Mouse (Mus musculus) heart, postnatal 14 days (tissue): Measurements from ENCODE around the gene Cyb561. TPM values are rescaled to one million over a fixed set of nuclear protein-coding genes. Genes with fewer than 3 reads are reported as not detected.

Source experiments
- DNase-seq, 2 experiments: peaks; one replicate each; pipeline ENCODE4 v3.0.0; 2021 to 2022
- intact Hi-C: fragments of 180-260 bp; cut with DNase I; formaldehyde crosslinking; loops from one replicate; pipeline ENCODE4 v1.15.1; 2025
- long read RNA-seq, 2 experiments: library from polyadenylated mRNA; stranded (forward); transcript quantifications; one replicate each; pipeline ENCODE4 v2.0.0; 2021
- total RNA-seq, 2 experiments: library from RNA; stranded (reverse); gene quantifications; 2 replicates each; pipeline ENCODE4 v1.2.3; 2021

Cyb561 gene
- 10 to 100 TPM; 14.2 to 14.8 TPM for total RNA-seq
- long read RNA-seq, experiment 1, transcript Cyb561-201 (6 exons, 2,741 nt), result major isoform, 17 of 40 reads
- long read RNA-seq, experiment 1, partial matches to known transcripts, result 3 of 40 reads
- long read RNA-seq, experiment 1, other reads (novel, unspliced or antisense), result 18 of 40 reads
- long read RNA-seq, experiment 2, transcript Cyb561-201 (6 exons, 2,741 nt), result major isoform, 20 of 27 reads
- long read RNA-seq, experiment 2, partial matches to known transcripts, result 0 of 27 reads
- long read RNA-seq, experiment 2, other reads (novel, unspliced or antisense), result 6 of 27 reads

DNA sequence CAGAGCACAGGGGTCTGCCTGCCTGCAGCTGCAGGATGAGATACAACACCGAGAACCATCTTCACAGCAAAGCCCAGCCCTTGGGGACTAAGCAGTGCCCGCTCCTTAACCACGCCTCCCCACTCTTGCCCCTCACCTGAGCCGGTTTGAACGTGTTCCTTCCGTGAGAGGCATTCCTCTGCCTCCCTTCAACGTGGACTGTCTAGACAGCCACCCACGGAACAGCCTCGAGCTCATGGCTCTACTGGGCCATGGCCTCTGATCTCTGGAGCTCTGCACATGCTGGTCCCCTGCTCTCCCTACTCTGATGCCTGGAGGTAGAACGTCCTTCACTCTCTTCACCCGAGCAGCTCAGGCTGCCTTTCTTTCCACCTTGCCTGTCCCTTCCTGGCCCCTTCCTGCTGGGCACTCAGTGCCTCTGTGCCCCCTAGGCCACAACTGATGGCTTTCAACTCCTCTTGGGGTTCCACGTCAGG, at the start of gene Cyb561:
TSS of gene Cyb561 (minus strand) at position 426 of the 476 bp plus-strand sequence.
- no peak for DNase-seq
- intact Hi-C loops, result no loop called here

DNA sequence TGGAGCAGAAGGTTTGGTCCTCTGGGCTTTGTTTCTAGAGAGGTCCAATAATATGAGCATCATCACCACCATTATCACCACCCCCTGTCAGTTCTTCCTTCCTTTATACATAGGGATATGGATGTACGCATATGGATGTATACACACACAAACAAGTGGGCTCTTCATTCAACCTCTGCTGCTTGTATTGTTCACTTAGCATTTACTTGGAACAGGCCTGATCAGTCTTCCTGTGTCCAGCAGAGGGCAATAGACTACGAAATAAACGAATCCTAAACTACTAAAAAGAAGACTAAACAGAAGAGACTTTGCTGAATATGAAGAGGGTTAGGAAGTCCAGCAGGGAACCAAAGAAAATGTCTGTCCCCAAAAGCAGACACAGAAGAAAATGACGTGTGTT, 48.6 kb upstream of the Cyb561 start:
- peak in 1 of 2 experiments; percentile 25 for DNase-seq
- intact Hi-C loops, result loop anchor here (5.0 kb wide), 1 partner anchor 76 kb away; no protein-coding TSS in a partner anchor

DNA sequence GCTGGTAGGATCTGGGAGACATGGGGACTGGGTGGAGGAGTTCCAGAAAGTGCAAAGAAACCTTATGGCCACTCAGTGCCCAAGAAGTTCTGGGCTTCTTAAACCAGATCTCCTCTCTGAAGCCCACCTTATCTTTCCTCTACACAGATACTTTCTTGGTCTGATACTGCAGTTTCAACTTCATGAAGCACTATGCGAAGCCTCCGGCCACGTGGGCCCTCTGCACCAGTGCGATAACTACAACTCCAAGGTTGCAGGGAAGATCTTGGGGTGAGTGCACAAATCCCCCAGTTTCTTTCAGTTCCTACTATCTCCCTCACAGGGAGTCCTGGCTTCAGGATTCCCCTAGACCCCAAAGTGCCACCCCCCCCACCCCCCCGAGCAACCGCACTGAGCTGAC, 46.9 kb upstream of the Cyb561 start:
- intact Hi-C loops, result loop anchor here (5.0 kb wide), 1 partner anchor 77 kb away; no protein-coding TSS in a partner anchor
- no peak for DNase-seq

DNA sequence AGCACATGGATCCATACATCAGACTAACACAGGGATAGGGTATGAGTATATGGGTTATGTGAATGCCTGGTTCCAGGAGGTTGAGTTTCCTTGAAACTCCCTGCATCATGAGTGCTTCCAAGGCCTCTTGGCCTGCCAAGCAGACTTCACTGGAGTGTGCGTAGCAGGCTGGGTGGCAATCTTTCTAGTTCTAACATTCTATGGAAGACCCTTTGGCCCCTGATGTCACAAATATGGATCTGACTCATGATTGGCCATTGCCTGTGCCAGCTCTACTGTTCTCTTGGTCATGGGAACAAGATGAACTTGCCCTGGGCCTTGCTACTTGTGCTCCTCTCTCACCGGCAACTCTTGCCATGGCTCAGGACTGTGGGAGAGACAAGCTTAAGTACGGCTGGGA, 41.2 kb upstream of the Cyb561 start, which contains the start of gene Ace3:
TSS of gene Ace3 (plus strand) at position 301 of the 400 bp plus-strand sequence.
- DNase-seq, result no peak
- intact Hi-C loops, result no loop called here

DNA sequence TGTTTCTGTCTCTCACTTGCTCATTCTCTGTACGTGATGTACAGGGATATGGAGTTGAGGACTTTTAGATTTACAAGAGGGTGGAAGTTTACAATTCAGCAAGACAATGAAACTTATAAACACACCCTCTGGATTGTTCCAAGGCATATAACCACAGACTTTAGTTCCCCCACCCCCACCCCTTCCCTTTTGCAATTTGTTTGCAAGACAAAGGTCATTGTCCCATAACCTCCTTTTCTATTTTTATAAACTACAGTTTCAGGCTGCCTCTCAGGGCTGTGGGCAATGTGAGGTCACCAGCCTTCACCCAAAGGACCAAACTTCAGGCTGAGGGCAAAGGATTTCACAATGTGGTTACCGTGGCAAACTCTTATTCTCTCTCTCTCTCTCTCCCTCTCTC, 37.1 kb upstream of the Cyb561 start:
- intact Hi-C loops, result no loop called here
- DNase-seq, result no peak

DNA sequence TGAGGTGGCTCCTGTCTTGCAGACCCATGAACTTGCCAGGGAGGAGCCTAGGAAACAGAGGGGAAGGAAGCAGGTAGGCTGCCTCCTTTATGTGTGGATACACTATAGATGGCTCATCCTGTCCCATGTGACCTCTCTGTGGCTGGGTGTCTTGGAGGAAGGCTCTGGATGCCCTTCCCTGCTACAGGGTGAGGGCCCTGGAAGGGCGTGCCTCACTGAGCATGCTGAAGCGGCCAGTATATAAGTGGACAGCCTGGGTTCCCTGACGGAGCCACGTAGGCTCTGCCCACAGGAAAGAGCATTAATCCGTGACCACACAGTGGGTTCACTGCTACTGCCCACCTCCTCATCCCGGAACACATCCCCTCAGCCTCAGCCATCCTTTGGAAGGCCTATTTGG, 36.3 kb upstream of the Cyb561 start:
- DNase-seq, result no peak
- intact Hi-C loops, result no loop called here

DNA sequence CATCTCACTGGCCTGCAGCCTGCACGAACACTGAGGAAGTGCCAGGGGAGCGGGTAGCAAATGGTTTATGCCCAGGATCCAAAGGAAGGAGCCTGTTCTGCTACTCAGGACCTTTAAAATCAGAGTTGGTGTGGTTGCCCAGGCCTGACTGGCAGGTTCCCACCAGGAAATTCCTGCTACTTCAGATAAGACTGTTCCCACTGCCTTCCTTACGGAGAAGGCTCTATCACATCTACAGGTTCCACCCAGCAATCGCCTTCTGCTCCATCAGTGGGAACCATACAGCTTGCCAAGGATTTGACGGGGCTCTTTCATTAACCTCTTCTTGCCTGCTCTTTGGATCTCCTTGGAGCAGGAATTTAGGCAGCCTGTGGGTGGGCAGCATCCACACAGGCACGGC, 34.3 kb upstream of the Cyb561 start:
- no peak for DNase-seq
- intact Hi-C loops, result no loop called here

DNA sequence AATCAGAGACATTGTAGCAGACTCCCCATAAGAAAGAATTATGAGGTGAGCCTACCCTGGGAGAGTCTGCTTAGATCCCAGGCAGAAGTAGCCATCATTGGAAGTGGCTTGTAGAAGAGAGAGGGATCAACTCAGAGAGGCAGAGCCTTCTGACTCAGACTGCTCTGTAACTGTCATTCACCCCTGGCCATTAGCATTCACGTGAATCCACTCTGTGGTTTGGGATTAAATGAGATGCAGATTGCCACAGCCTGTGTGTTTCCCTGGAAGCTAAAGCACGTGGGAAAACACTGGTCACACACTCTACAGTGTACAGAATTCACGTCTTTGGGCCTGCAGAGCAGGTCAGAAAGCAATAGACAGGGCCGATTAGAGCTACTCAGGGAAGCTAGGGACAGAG, 31.3 kb upstream of the Cyb561 start:
- intact Hi-C loops, result no loop called here
- DNase-seq, result no peak

DNA sequence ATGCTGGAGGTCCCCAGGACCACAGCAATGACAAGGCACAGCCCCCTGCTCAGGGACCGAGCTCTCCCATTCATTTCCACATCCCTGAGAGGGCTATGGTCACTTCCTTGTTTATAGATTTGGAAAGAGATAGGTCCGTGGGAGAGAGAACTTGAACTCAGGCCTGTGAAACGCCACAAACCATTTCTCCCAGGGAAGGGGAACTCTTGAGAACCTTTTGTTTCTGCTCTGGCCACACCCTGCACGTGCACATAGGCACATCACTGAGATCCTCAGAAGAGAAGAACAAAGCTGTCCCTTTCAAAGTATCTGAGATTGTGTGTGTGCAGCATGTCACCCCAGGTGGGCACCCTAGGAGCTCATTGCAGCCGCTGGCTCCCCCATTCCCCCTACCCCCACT, 25.5 kb upstream of the Cyb561 start:
- no peak for DNase-seq
- intact Hi-C loops, result no loop called here

DNA sequence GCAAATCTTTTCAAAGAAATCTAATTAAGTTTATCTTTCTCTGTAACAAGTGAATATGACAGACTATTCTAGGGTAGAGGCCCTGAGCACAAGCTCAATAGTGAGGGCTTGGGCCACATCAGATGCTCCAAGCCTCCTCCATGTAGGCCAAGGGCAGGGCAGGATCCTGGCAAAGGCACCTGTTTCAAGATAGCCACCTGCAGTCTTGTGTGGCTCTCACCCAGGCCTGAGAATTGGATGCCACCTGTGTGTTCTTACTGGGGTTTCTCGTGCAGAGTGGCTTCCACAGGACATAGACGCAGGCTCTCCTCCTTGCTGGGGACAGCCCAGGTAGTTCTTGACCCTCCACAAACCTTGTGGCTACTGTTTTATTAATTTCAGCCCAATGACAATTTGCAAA, 25.1 kb upstream of the Cyb561 start:
- intact Hi-C loops, result no loop called here
- no peak for DNase-seq

DNA sequence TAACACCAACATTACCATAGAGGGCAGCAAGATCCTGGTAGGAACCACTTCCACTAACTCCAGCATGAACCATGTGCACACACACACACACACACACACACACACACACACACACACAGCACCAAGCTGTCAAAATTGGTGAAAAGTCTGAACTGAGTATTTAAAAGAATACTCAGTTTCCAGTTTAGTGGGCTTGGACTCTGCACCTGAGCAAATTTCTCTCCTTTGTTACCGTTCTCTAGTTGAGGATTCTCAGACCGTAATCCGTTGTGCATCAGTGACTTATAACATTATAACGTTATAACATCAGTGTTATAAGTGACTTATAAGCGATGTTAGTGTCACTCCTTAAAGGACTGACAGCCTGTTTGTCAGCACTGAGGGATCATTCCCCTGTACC, 22.5 kb upstream of the Cyb561 start:
- no peak for DNase-seq

DNA sequence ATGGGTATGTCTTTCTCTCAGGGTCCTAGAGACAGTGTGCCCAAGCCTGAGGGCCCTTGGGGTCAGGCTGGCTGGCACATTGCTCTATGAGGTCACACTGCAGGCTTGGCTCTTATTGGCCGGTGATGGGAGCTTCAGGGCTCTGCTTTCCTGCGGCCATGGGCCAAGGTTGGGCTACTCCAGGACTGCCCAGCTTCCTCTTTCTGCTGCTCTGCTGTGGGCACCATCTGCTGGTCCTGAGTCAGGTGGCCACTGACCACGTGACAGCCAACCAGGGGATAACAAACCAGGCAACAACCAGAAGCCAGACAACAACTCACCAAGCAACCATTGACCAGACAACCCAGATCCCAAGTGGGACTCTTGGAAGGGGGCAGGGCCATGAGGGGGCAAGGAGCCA, 21.9 kb upstream of the Cyb561 start:
- DNase-seq, result no peak
- intact Hi-C loops, result no loop called here

More for the DNA sequence above, 22.5 kb upstream of the Cyb561 start:
- intact Hi-C loops, result no loop called here

DNA sequence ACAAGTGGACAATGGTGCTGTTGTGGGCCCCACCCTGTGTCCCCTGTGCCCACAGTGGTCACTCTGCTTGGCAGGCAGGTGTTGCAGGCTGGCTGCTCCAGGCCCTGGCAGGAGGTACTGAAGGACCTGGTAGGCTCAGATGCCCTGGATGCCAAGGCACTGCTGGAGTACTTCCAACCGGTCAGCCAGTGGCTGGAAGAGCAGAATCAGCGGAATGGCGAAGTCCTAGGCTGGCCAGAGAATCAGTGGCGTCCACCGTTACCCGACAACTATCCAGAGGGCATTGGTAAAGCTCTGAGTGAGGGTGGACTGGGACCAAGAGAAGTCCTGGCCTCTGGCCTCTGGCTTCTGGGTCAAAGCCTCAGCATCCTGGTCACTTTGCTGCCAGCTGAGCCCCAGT, 21.5 kb upstream of the Cyb561 start:
- intact Hi-C loops, result no loop called here

DNA sequence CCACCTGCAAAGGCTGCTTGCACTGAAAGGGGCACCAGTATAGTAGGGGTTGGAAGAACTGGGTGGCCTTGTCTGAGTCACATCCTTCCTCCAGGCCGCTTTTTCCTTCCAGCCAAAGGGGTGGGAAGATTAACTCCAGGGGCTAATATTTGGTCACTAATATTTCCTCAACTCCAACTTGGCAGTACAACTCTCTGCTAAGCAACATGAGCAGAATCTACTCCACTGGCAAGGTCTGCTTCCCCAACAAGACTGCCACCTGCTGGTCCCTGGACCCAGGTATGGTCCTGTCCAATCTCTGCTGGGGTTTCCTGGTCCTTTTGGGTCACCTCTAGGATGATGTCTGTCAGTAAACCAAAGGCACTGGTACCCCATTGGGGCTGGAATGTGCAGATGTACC, 16.4 kb upstream of the Cyb561 start:
- peak; percentile 73 to 75 for DNase-seq
- intact Hi-C loops, result loop anchor here (1.0 to 2.0 kb wide), 2 partner anchors 25 to 42 kb away; no protein-coding TSS in a partner anchor

More for the DNA sequence above, 21.5 kb upstream of the Cyb561 start:
- no peak for DNase-seq

DNA sequence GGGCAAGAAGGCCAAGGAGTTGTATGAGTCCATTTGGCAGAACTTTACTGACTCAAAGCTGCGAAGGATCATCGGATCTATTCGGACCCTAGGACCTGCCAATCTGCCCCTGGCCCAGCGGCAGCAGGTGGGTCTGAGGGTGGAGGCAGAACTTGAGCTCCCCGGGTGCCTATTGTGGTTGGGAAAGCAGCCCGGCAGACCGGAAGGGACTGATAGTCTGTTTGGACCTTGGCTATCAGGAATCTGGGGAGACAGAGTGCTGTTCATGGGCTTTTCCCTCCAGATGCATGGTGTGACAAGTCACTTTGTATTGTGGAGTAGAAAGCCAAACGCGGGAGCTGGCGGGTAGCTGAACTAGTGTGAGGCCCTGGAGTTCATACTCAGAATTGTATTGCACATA, 15.8 kb upstream of the Cyb561 start:
- DNase-seq, result no peak
- intact Hi-C loops, result loop anchor here (1.0 to 2.0 kb wide), 2 partner anchors 24 to 42 kb away; no protein-coding TSS in a partner anchor

DNA sequence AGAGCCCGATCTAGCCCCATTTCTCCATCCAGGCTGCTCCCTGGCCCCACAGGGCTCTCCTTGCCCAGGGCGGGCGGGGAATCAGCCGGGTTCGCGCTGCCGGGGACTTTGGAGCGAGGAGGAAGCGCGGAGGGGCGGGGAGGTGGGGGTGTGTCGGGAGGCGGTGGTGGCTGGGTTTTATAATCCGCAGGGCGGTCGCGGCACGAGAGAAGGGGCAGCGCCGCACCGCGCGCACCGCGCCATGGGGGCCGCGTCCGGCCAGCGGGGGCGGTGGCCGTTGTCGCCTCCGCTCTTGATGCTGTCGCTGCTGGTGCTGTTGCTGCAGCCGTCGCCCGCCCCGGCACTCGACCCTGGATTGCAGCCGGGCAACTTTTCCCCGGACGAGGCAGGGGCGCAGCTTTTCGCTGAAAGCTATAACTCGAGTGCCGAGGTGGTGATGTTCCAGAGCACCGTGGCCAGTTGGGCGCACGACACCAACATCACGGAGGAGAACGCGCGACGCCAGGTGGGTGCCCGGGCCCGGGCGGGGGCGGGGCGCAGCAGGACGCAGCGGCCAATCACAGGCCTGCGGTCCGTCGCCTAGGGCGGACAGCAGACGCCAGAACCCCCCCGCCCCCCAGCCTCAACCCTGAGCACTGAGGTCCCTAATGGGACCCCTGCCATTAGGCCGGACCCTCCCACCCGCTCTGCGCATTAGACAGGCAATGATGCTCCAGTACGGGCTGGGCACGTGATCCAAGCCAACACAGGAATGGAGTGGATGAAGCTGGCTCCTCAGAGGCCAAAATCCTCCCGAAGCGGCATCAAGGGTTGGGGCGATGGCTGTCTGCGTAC, 14.8 kb upstream of the Cyb561 start, which contains the start of gene Ace:
TSS of gene Ace (plus strand) at position 205 of the 834 bp plus-strand sequence.
- peak; percentile 52 to 63 for DNase-seq
- intact Hi-C loops, result loop anchor here (2.0 kb wide), 1 partner anchor 23 kb away; no protein-coding TSS in a partner anchor

DNA sequence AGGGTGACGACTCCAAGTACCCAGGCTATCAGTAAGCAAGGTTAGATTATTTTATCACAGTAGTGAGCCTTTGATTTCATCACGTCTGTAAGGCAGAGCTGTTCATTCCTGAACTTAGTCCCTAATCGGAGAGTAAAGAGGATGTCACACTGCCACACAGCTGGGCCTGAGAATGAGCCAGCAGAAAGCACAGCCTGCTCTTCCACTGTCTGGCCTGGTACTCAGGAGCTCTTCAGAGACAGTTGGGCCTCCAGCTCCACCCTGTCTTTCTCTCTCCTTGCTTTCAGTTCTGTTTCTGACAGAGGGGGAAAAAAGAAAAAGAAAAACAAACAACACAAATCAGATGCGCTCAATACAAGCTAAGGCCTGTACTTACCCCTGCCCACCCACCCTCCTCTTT, 13.2 kb upstream of the Cyb561 start:
- DNase-seq, result no peak
- intact Hi-C loops, result no loop called here

DNA sequence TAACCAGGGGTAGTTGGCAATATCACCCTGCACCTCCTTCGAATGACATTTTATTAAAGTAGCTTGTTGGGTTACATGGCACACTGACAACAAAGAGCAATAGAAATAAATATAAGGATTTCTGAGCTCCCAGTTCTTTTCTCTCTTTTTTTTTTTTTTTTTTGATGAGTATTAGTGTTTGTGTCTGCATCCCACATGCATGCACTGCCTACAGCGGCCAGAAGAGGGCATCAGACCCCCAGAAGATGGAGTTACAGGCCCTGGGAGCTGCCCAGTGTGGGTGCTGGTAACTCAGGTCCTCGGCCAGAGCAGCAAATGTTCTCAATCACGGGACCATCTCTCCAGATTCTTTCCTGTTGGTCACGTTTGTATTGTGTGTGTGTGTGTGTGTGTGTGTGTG, 11.6 kb upstream of the Cyb561 start:
- intact Hi-C loops, result no loop called here
- no peak for DNase-seq

DNA sequence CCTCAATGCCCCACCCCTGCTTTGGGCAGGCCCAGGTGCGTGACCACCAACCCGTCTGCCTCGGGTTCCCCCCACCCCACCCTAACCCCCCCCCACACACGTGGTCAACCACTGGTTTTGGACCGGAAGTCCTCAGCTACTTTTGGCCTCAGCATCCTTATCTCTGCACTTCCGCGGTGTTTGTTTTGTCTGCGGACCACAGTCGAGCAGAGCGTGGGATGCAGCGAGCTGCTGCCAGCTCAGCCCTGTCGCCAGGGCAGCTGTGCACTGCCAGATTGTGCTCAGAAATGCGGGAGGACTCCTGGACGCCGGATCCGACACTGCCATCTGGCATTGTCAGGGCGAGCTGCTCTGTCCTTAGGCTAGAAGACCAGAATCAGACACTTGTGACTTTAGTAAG, 6.2 kb upstream of the Cyb561 start:
- intact Hi-C loops, result no loop called here
- DNase-seq, result peak; percentile 50 to 62

DNA sequence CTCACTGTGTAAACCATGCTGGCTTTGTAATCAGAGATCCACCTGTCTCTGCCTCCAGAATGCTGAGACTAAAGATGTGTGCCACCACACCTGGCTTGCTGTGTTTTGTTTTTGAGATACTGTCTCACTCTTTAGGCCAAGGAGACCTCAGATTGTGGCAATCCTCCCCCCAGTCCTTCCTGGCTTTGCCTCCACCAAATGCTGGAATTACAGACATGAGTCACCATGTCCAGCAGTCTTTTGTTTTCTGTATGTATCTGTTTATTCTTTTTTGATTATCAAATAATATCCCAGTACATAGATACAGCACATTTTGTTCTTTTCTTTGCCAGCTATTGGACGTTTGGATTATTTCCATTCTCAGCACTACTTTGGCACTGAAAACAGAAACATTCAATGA, 5.4 kb upstream of the Cyb561 start:
- DNase-seq, result no peak
- intact Hi-C loops, result no loop called here

DNA sequence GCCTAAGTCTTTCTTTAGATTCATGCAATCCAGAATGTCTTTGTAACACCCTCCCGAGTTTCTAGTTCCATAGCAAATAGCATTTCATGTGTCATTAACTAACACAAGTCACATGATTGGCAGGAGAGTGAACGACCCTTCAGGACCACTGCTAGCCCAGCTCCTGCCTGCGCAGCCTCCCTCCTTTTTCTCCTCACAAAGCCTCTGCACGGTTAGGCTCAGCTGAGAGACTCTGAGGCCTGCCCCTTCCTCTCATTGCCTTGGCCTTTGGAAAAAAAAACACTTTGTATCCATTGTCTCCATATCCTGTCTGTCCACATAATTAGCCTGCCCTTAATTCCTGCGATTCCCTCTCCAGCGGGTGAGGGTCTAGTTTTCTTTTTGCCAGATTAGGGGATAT, 4.4 kb upstream of the Cyb561 start:
- intact Hi-C loops, result no loop called here
- DNase-seq, result no peak
